Mouse (Mus musculus) liver, postnatal 0 days (tissue): Measurements from ENCODE around the gene Zfhx3. TPM values are rescaled to one million over a fixed set of nuclear protein-coding genes. Genes with fewer than 3 reads are reported as not detected.
A peak's percentile ranks its signal among the peaks of the same experiment; 100 is the strongest.

Source experiments
- ATAC-seq: fragments of 200-750 bp; cut with Nextera tagmentation; 2 replicates; pipeline ENCODE4 v1.8.0; 2017; ENCODE audit warnings: mild to moderate bottlenecking, moderate library complexity
- DNase-seq: peaks from one replicate; pipeline ENCODE4 v3.0.0-alpha.2; 2016
- H3K27ac ChIP-seq: fragments of 300-500 bp; sonication (generic); 2 replicates; pipeline ENCODE4 v1.5.1; 2014; ENCODE audit warnings: antibody characterized with exemption, moderate library complexity, mild to moderate bottlenecking, low read depth
- H3K27me3 ChIP-seq: fragments of 300-500 bp; sonication (generic); 2 replicates; pipeline ENCODE4 v1.6.1; 2014; ENCODE audit warnings: low read length, control low read depth, mixed read lengths; ENCODE audit not compliant: insufficient read depth
- H3K36me3 ChIP-seq: fragments of 300-500 bp; sonication (generic); replicated peaks from 2 replicates; pipeline ENCODE4 v1.6.1; 2014; ENCODE audit warnings: mild to moderate bottlenecking, control low read depth, low read length, moderate library complexity, mixed read lengths; ENCODE audit not compliant: insufficient read depth
- H3K4me1 ChIP-seq: fragments of 300-500 bp; sonication (generic); 2 replicates; pipeline ENCODE4 v1.6.1; 2014; ENCODE audit warnings: antibody characterized with exemption, mild to moderate bottlenecking, control low read depth; ENCODE audit not compliant: insufficient read depth
- H3K4me2 ChIP-seq: fragments of 300-500 bp; sonication (generic); 2 replicates; pipeline ENCODE4 v1.6.1; 2014; ENCODE audit warnings: low read depth, mild to moderate bottlenecking, low read length, moderate library complexity, mixed read lengths
- H3K4me3 ChIP-seq: fragments of 300-500 bp; sonication (generic); 2 replicates; pipeline ENCODE4 v1.5.1; 2014; ENCODE audit warnings: low read depth, low read length
- H3K9ac ChIP-seq: fragments of 300-500 bp; sonication (generic); replicated peaks from 2 replicates; pipeline ENCODE4 v1.6.1; 2014; ENCODE audit warnings: mild to moderate bottlenecking, moderate library complexity
- H3K9me3 ChIP-seq: fragments of 300-500 bp; sonication (generic); 2 replicates; pipeline ENCODE4 v1.6.1; 2016; ENCODE audit warnings: mild to moderate bottlenecking, control low read depth, low read length, mixed read lengths
- CTCF ChIP-seq: sonication (generic); IDR thresholded peaks from 2 replicates; pipeline ENCODE4 v1.5.1; 2016; ENCODE audit warnings: antibody characterized with exemption, low read depth
- EP300 ChIP-seq: IDR thresholded peaks from 2 replicates; pipeline ENCODE4 v1.6.1; 2016; ENCODE audit warnings: antibody characterized with exemption, low read depth, mild to moderate bottlenecking
- WGBS: fragments of 180-500 bp; shearing (Covaris S2); extraction: QIAGEN DNeasy Blood & Tissue Kit; methylation state at CpG from one replicate; pipeline ENCODE4 v1.1.7; 2014; ENCODE audit not compliant: insufficient replicate concordance; 5-methylcytosine and 5-hydroxymethylcytosine counted together
- polyA plus RNA-seq: library from polyadenylated mRNA; unstranded; fragments of >200 nt; fragmentation: Nextera tagmentation; extraction: Ambion mirVana; gene quantifications from 2 replicates; pipeline ENCODE4 v1.2.1, GENCODE M21; 2015

The Zfhx3 gene
- polyA plus RNA-seq, 1 experiment from 2014 or later, result 1.2 TPM

GRCm38 (mm10) chr8:108764403-108765194 is 822.2 kb downstream of the Zfhx3 start:
- Histone ChIP-seq H3K4me2 (no peak overlapping the region), H3K9me3 (no peaks in the 10 kb centered on the region), H3K9ac (no peak overlapping the region), H3K27ac (peak overlapping the region; percentile 70), H3K36me3 (no peaks in the 10 kb centered on the region), H3K4me1 (peaks cover 25% of the 10 kb centered on the region), H3K4me3 (no peak overlapping the region), H3K27me3 (no peaks in the 10 kb centered on the region)
- ATAC-seq (peak; percentile 69), DNase-seq (no peak)
- 51% methylated on average over 19 of the region's 19 CpGs for WGBS
- TF ChIP-seq CTCF, result no peak
- TF ChIP-seq EP300, result no peak

GRCm38 (mm10) chr8:108766102-108766501 is 823.7 kb downstream of the Zfhx3 start:
- DNase-seq (no peak), ATAC-seq (no peak)
- Histone ChIP-seq H3K36me3 (no peaks in the 10 kb centered on the region), H3K9me3 (no peaks in the 10 kb centered on the region), H3K4me1 (peaks cover 25% of the 10 kb centered on the region), H3K27ac (peak overlapping the region; percentile 56), H3K27me3 (no peaks in the 10 kb centered on the region), H3K4me3 (no peak overlapping the region), H3K4me2 (no peak overlapping the region), H3K9ac (no peak overlapping the region)
- WGBS, result 66% methylated on average over 6 of the region's 6 CpGs
- TF ChIP-seq CTCF (no peak), EP300 (no peak)

- H3K4me3 ChIP-seq, result no peak overlapping the region
- 62% methylated on average over 7 of the region's 7 CpGs for WGBS
- DNase-seq, result no peak
- no peaks in the 10 kb centered on the region for H3K27me3 ChIP-seq
- no peak overlapping the region for H3K27ac ChIP-seq
- H3K4me1 ChIP-seq, result peaks cover 25% of the 10 kb centered on the region
- H3K9me3 ChIP-seq, result no peaks in the 10 kb centered on the region
- no peaks in the 10 kb centered on the region for H3K36me3 ChIP-seq
- H3K9ac ChIP-seq, result no peak overlapping the region
- no peak for ATAC-seq
- TF ChIP-seq EP300 (no peak), CTCF (no peak)
- H3K4me2 ChIP-seq, result no peak overlapping the region
These were observed 825.6 kb downstream of the Zfhx3 start for GRCm38 (mm10) chr8:108768051-108768450.

- TF ChIP-seq EP300, result no peak
- H3K27me3 ChIP-seq, result no peaks in the 10 kb centered on the region
These were observed 827.9 kb downstream of the Zfhx3 start for GRCm38 (mm10) chr8:108770334-108770733.

GRCm38 (mm10) chr8:108773436-108773835 is 831.0 kb downstream of the Zfhx3 start:
- Histone ChIP-seq H3K27me3 (no peaks in the 10 kb centered on the region), H3K4me1 (peaks cover 9% of the 10 kb centered on the region), H3K4me3 (no peak overlapping the region), H3K9me3 (no peaks in the 10 kb centered on the region), H3K36me3 (no peaks in the 10 kb centered on the region), H3K4me2 (no peak overlapping the region), H3K27ac (no peak overlapping the region), H3K9ac (no peak overlapping the region)
- ATAC-seq (no peak), DNase-seq (no peak)
- TF ChIP-seq EP300 (no peak), CTCF (no peak)
- 86% methylated on average over 6 of the region's 6 CpGs for WGBS

More at GRCm38 (mm10) chr8:108770334-108770733, 827.9 kb downstream of the Zfhx3 start:
- Histone ChIP-seq H3K9ac (no peak overlapping the region), H3K4me3 (no peak overlapping the region), H3K9me3 (no peaks in the 10 kb centered on the region), H3K4me2 (no peak overlapping the region), H3K27ac (no peak overlapping the region), H3K36me3 (no peaks in the 10 kb centered on the region), H3K4me1 (peaks cover 14% of the 10 kb centered on the region)
- DNase-seq, result no peak
- WGBS, result 76% methylated on average over 4 of the region's 4 CpGs
- ATAC-seq, result no peak

- H3K27ac ChIP-seq, result no peak overlapping the region
- H3K27me3 ChIP-seq, result no peaks in the 10 kb centered on the region
- no peak overlapping the region for H3K9ac ChIP-seq
- H3K4me1 ChIP-seq, result peaks cover 8% of the 10 kb centered on the region
- TF ChIP-seq EP300 (no peak), CTCF (no peak)
- H3K4me3 ChIP-seq, result no peak overlapping the region
- DNase-seq (peak; percentile 36), ATAC-seq (peak; percentile 71)
- no peaks in the 10 kb centered on the region for H3K9me3 ChIP-seq
- H3K36me3 ChIP-seq, result no peaks in the 10 kb centered on the region
- H3K4me2 ChIP-seq, result no peak overlapping the region
- WGBS, result 67% methylated on average over 12 of the region's 12 CpGs
These were observed 835.6 kb downstream of the Zfhx3 start for GRCm38 (mm10) chr8:108778063-108778462.
